Mouse (Mus musculus) left cerebral cortex, adult 2 months (tissue): ENCODE measurements around the gene Kmo. TPM values are rescaled to one million over a fixed set of nuclear protein-coding genes. Genes with fewer than 3 reads are reported as not detected.
A peak's percentile ranks its signal among the peaks of the same experiment; 100 is the strongest.

Source experiments
- DNase-seq, 2 experiments: peaks; one replicate each; pipeline ENCODE4 v3.0.0; 2021 to 2022; ENCODE audit warnings: low spot score in 2 of 2, mixed read lengths in 1 of 2; ENCODE audit errors: extremely low spot score in 1 of 2
- H3K27ac ChIP-seq: fragments of 200-600 bp; 2 replicates; pipeline ENCODE4 v1.8.1; 2022
- H3K4me3 ChIP-seq: fragments of 200-600 bp; 2 replicates; pipeline ENCODE4 v1.8.1; 2022
- CTCF ChIP-seq: fragments of 200-600 bp; IDR thresholded peaks from 2 replicates; pipeline ENCODE4 v1.8.1; 2022; ENCODE audit warnings: antibody characterized with exemption, mild to moderate bottlenecking, moderate library complexity
- intact Hi-C: fragments of 180-260 bp; cut with DNase I; formaldehyde crosslinking; loops from one replicate; pipeline ENCODE4 v1.15.1; 2025
- long read RNA-seq, 2 experiments: library from polyadenylated mRNA; stranded (forward); transcript quantifications; one replicate each; pipeline ENCODE4 v2.0.0; 2021; ENCODE audit warnings: borderline mapping rate in 2 of 2
- total RNA-seq, 2 experiments: library from RNA; stranded (reverse); gene quantifications; 2 replicates each; pipeline ENCODE4 v1.2.3; 2021

Gene Kmo
- total RNA-seq = under 1 TPM in 1 of 2 experiments, not detected in 1; 0.14 TPM
- long read RNA-seq, experiment 1, partial matches to known transcripts = 0 of 4 reads
- long read RNA-seq, experiment 1, other reads (novel, unspliced or antisense) = 4 of 4 reads
- long read RNA-seq, experiment 2, partial matches to known transcripts = 0 of 2 reads
- long read RNA-seq, experiment 2, other reads (novel, unspliced or antisense) = 2 of 2 reads

DNA sequence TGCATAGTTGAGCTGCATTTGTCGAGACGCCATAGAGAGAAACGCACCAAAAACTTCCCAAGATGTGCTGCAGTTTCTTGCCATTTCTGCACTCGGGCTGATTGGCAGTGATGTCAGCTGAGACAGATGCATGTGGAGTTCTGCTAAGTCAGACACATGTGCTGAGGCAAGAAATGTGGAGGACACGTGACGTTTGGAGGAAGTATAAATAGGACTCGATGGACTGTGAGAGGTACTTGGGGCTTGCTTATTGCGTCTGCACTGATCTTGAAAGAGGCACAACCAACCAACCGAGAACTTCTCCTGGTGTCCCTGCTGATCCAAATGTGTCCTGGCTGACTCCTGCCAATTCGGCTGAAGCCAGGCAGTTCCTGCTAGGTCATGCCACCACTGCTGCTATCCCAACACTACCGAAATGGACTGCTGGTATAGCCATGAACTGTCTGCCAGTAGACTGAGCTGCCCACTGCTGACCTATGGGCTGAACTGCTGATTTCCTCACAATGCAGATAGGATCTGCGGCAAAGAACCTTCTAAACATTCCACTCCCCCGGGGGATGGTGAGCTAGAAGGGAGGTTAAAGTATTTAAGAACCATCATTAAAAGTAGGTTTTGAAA is at the start of gene Kmo:
Kmo (plus strand) TSS at position 568 of the 618 bp plus-strand sequence.
- Histone ChIP-seq H3K27ac (no peak within 1 kb of the TSS), H3K4me3 (no peak within 1 kb of the TSS)
- DNase-seq = no peak
- intact Hi-C loops = no loop called here
- no peak for TF ChIP-seq CTCF

DNA sequence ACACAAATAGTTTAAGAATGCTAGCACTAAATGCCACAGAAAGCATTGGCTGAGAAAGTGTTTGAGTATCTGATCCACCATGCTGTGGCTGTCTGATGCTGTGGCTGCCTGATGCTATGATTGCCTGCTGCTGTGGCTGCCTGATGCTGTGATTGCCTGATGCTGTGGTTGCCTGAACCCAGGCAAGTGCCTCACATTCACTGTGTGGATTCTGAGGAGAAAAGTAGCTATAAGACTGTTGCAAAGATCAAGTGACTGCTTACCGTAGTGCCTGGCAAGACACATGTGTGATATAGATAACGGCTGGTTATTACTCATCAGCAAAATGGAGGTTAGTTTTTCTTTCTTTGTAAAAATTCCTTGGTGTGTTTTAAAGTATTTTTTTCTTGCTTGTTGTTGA is 46.1 kb upstream of the Kmo start:
- Histone ChIP-seq H3K4me3 (no peak overlapping the region), H3K27ac (no peak overlapping the region)
- no peak for TF ChIP-seq CTCF
- intact Hi-C loops = no loop called here
- DNase-seq = no peak

DNA sequence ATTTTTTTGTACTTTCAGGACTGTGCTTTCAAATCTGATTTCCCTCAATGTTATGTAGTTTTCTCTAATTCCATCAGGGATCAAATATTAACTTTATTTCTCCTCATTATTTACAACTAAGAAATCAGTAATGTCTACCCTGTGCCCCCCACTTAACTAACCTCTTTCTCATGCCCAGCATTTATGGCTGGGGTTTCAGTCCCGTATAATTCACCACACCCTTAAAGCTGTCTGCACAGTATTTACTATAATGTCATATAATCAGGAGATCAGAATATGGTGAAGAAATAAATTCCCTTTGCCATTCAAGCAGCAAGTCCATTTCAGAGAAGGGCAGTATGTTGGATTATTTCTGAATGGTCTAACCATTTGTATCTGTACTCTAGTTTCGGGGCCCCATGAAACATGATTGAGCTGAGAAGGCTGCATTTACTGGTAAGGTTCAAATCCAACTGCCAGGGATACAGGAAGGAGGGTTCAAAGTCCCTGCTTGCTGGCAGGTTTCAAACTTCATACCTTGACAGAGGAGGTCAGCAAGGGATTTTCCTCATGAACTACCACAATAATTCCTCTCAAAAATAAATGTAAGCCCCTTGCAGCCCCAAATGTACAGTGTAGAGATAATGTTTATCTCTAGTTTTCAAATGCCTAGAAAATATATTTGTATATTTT is 41.6 kb upstream of the Kmo start:
- intact Hi-C loops = loop anchor here (5.0 kb wide), 2 partner anchors 286 to 471 kb away; no protein-coding TSS in a partner anchor
- no peak for DNase-seq
- H3K27ac ChIP-seq = no peak overlapping the region

DNA sequence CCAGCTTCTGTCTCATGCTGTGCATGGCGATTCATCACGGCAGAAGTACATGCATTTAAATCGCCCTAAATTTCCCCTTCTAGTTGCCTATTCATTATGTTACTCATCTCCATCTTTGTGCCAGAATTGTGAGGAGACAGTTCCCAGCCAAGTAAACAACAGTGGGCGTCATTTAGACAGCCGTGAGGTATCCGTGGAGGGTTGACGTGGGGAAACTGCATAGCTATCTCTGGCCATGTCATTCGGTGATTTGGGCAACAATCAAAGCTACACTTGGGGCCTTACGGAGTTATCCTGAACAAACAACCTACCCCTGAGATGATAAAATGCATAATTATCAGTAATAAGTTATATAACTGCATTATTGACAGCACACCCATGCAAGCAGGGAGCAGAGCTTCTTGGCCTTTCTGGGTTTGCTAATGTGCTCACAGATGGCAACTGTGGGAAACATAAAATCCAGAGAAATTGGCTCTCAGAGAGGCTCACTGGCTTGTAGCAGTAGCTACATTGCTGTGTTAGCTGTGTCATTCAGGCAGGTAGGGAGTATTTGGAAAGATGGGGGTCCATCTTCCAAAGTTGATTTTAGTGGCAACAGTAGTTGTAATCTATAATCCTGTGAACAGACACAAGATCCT is 40.5 kb upstream of the Kmo start:
- H3K27ac ChIP-seq = peak overlapping the region; percentile 28; the same call in 1 of the 2 replicates
- H3K4me3 ChIP-seq = no peak overlapping the region
- intact Hi-C loops = loop anchor here (1.0 to 5.0 kb wide), 4 partner anchors 87 to 510 kb away; partner anchors contain the start of gene Rgs7
- no peak for TF ChIP-seq CTCF
- DNase-seq = peak in 1 of 2 experiments; percentile 21

More for the DNA sequence above, 41.6 kb upstream of the Kmo start:
- no peak for TF ChIP-seq CTCF
- no peak overlapping the region for H3K4me3 ChIP-seq

DNA sequence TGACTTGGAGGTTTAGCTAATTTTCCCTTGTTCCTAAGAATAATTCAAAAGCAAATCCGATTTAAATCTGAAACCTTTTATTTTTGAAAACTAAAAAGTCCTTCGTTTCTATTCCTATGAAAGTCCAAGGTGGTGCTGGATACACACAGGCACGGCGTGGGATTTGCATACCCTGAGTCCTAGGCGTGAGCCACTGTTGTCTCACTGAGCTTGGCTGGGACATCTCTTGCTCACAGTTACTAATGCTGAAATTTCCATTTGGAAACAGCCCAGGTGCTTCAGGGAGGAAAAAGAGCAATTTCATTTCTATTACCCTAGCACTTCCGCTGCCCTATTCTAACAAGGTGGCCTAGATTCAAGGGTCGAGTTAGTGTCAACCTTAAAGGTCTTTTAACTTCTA is 39.8 kb upstream of the Kmo start:
- no peak for TF ChIP-seq CTCF
- Histone ChIP-seq H3K27ac (no peak overlapping the region), H3K4me3 (no peak overlapping the region)
- intact Hi-C loops = loop anchor here (1.0 to 2.0 kb wide), 2 partner anchors 88 to 511 kb away; partner anchors contain the start of gene Rgs7
- DNase-seq = peak in 1 of 2 experiments; percentile 22

DNA sequence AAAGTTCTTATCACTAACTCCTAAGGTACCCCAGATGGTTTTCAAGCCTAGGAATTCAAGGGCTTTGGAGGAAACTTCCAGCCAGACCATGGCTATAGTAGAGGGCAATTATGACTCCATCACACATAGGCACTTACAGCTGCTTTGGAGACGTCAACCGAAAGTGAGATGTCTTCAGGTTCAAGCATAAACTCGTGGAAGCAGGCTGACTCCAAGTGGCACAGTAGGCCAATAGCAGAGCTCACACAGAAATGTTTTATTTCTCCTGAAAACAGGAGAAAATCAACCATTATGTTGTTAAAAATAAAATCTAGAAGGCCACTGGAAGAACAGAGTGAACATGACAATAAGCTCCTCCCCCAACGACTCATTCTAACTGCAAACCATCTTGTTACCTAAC is 37.4 kb upstream of the Kmo start:
- intact Hi-C loops = no loop called here
- DNase-seq = no peak
- peak; percentile 28 for TF ChIP-seq CTCF
- Histone ChIP-seq H3K4me3 (no peak overlapping the region), H3K27ac (no peak overlapping the region)

DNA sequence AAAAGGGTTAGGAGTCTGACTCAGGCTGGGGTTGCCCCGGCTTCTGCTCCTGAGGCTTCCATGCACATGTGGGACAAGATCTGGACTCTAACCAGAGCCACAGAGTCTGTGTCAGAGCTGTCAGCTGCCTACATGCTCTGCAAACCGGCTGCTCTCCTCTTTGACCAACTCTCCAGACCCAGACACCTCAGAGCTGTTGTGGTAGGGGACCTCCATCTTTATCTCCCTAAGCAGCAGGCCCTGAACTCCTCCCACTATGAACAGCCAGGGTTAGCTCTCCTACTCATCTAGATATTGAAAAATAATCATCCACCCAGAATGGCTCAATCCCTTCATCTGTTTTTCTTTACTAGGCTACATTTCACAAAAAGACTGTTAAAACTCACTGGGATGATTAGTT is 34.9 kb upstream of the Kmo start:
- no peak for TF ChIP-seq CTCF
- intact Hi-C loops = no loop called here
- no peak for DNase-seq
- Histone ChIP-seq H3K27ac (no peak overlapping the region), H3K4me3 (no peak overlapping the region)

DNA sequence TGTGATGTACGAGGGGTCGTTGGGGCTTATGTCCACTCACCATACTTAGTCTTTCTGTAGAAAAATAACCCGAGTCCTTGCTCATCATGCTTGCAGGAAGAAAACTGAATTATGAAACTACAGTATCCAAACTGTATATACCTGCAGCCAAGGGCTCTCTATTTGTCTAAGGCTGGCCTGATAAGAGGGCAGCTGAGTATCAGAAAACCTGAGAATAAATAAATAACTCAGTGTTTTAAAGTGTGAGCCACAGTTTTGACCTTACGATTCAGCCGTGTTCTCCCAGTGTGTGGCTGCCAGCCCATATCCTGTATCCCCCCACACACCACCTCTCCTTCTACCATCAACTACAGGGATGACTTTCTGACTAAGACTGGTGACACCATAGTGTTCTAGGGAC is 33.5 kb upstream of the Kmo start:
- DNase-seq = no peak
- Histone ChIP-seq H3K4me3 (no peak overlapping the region), H3K27ac (no peak overlapping the region)
- intact Hi-C loops = no loop called here
- TF ChIP-seq CTCF = no peak

DNA sequence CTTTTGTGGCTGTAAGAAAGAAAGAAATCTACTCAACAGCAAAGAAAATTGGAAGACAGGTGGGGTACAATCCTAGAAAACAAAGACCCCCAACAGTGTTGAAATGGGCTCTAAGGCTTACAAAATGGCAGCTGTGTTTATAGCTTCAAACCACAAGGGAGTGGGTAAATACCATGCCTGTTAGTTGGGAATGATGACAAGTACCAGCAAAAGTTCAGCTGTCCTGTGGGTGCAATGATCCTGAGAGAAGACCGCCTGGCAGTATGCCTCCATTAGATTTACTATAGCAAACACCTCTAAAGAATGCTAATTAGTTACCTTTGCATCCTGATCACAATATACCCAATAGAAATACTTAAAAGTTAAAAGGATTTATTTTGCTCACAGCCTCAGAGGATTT is 27.3 kb upstream of the Kmo start:
- no peak for DNase-seq

DNA sequence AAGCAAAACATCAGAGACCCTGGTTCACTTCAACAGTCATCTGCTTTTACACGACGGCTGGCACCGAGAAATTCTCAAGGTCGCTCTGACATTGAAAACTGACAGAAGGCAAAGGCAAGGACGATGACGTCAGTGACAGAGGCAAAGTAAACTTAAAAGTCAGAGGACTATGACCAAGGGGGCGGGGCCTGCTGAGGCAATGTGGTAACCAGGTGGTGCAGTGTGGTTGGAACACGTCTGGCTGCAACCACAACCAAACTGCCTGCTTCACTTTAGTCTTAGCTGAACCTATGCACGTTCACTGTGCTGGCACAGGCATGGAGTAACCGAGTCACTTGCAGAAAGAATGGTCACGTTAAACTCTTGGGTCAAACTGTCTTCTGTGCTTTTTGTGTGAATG is 17.9 kb upstream of the Kmo start:
- intact Hi-C loops = loop anchor here (5.0 to 10.0 kb wide), 2 partner anchors 565 to 1007 kb away; no protein-coding TSS in a partner anchor
- H3K4me3 ChIP-seq = no peak overlapping the region
- no peak for DNase-seq
- TF ChIP-seq CTCF = no peak
- H3K27ac ChIP-seq = no peak overlapping the region

More for the DNA sequence above, 27.3 kb upstream of the Kmo start:
- Histone ChIP-seq H3K27ac (no peak overlapping the region), H3K4me3 (no peak overlapping the region)
- TF ChIP-seq CTCF = no peak
- intact Hi-C loops = loop anchor here (5.0 kb wide), 1 partner anchor 541 kb away; no protein-coding TSS in a partner anchor

DNA sequence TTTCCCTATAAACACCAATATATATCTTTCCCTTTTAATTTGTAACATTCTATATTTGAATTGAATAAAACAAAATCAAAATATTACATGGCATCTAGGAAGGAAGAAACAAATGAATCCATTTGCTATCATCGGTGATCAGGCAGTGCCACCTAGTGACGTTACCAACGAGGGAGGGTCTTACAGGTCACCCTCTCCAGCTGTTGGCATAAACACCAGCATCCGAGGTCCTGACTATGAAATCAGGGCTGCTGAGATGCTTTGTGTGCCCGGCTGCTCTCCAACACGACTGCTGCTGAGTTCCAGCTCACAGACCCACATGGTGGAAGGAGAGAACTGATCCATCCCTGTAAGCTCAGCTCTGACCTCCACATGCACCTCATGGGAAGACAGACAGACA is 16.8 kb upstream of the Kmo start:
- Histone ChIP-seq H3K27ac (no peak overlapping the region), H3K4me3 (no peak overlapping the region)
- TF ChIP-seq CTCF = peak; percentile 43
- intact Hi-C loops = loop anchor here (5.0 to 10.0 kb wide), 2 partner anchors 566 to 1009 kb away; no protein-coding TSS in a partner anchor
- no peak for DNase-seq

DNA sequence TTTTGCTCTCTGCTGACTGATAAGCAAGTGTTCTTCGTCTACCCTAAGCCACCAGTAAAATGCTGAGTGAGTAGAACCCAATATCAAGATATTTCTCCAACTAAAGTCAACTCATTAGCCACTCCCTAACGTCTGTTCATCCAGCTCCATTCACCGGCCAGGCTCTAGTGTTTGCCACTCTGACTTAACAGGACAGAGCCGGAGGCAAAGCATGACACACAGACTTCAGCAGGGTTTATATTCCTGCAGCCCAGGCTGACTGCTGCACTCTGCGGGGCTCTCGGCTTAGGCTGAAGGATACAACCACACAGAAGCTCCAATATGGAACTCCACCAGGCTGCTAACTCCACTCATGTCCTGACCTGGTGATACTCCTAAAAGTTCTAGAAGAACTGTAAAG is 12.9 kb upstream of the Kmo start:
- Histone ChIP-seq H3K4me3 (no peak overlapping the region), H3K27ac (no peak overlapping the region)
- no peak for DNase-seq
- no peak for TF ChIP-seq CTCF
- intact Hi-C loops = loop anchor here (5.0 to 10.0 kb wide), 2 partner anchors 555 to 1013 kb away; no protein-coding TSS in a partner anchor
